Mouse (Mus musculus) bone marrow macrophage, adult 2 months (primary cell): ENCODE data around the gene Slc3a1.

Source experiments
- CTCF ChIP-seq: IDR thresholded peaks from 2 replicates; pipeline ENCODE4 v1.5.1; 2012; ENCODE audit warnings: low read depth, mild to moderate bottlenecking, low read length, moderate library complexity
- POLR2A ChIP-seq: IDR thresholded peaks from 2 replicates; pipeline ENCODE4 v1.6.1; 2012; ENCODE audit warnings: mild to moderate bottlenecking, low read depth, low read length, borderline replicate concordance

GRCm38 (mm10) chr17:85072383-85072782 lies 44.2 kb downstream of the Slc3a1 start:
- TF ChIP-seq CTCF: no peak
- TF ChIP-seq POLR2A: no peak
